Mouse (Mus musculus): ENCODE measurements around the gene Cldn10. TPM values are rescaled to one million over a fixed set of nuclear protein-coding genes. Genes with fewer than 3 reads are reported as not detected.

Gene Cldn10
- total RNA-seq, 2 experiments from 2014 or later = 0.29 to 0.41 TPM

GRCm38 (mm10) chr14:118903397-118903796, 115.7 kb downstream of the Cldn10 start:
- intact Hi-C loops (cut with DNase I) = no loop called here
- DNase-seq = no peak

- intact Hi-C loops (cut with DNase I) = no loop called here
These were observed 116.3 kb downstream of the Cldn10 start for GRCm38 (mm10) chr14:118903867-118904562.

GRCm38 (mm10) chr14:118907592-118907991, 119.9 kb downstream of the Cldn10 start:
- DNase-seq = no peak
- intact Hi-C loops (cut with DNase I) = no loop called here

More at GRCm38 (mm10) chr14:118903867-118904562, 116.3 kb downstream of the Cldn10 start:
- DNase-seq = no peak

DNA sequence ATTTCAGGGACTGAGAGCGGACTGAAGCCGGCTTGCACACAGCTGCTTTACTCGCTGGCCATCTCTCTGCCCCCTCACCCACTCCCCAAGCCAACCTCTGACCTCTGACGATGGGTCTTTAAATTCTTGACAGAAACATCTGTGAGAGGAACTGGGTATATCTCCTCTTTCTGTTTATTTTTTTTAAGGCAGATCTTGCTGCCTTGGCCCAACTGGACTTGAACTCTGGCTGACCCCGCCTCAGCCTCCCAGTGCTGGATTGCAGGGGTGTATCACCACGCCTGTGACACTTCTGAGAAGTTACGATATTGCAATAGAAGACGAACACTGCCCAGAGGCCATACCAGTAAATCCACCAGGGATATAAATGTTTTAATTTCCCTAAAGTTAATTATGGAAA, 122.2 kb downstream of the Cldn10 start:
- DNase-seq = peak; percentile 28 to 42
- intact Hi-C loops (cut with DNase I) = loop anchor here (5.0 kb wide), 2 partner anchors 77 to 117 kb away; no protein-coding TSS in a partner anchor

DNA sequence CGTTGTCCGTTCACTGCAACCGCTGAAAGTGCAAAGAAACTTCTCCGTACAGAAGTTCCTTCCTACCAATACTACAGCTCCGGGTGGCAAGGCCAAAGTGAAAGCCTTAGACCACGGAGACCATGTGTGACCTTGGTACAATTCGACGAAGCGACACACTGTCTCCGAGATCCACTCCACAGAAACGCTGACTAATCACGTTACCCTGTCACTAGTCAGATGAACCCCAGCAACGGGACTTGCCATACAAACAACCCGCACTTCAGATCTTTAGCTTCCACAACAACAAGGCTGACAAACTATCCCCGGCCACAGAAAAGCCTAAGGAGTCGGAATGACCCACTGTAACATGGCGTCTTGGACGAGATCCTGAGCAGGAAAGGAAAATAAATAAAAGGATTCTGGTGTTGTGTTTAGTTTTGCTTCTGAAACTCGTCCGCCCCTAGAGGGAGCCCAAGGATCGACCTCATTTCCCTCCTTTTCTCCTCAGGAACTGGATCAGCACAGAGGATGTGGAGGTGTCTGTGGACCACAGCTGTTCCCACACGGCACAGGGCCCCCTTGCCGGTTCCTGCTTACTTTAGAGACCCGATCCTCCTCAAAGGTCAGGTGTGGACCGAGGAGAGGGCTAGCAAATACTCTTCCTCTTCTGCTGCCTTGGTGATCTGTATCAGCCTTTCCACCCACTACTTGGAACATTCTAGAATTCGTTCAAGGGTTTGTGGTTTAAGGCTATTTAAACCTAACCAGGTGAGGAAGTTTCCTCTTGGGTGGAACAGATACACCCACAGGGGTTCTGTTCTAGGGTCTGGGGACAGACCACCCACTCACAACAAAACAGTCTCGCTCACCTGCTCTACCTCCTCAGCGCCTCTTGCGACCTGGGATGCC, 122.9 kb downstream of the Cldn10 start:
- intact Hi-C loops (cut with DNase I) = loop anchor here (5.0 kb wide), 2 partner anchors 77 to 117 kb away; no protein-coding TSS in a partner anchor
- peak; percentile 74 to 80 for DNase-seq

DNA sequence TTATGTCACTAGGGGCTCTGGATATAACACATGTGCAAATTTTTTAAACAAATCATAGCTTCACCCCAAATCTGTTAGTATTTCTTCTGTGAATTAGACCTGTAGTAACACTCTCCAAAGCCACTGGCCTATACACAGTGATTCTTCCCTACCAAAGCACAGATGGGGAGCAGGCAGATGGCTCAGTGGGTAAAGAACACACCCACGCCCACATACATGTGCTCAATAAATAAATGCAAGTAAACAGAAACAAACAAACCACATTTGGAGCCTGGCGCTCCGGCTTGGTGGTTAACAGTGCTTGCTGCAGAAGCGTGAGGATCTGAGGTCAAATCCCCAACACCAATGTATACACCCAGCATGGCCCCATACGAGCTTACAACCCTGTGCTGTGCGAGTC, 123.8 kb downstream of the Cldn10 start:
- DNase-seq = no peak
- intact Hi-C loops (cut with DNase I) = loop anchor here (5.0 kb wide), 2 partner anchors 76 to 116 kb away; no protein-coding TSS in a partner anchor

DNA sequence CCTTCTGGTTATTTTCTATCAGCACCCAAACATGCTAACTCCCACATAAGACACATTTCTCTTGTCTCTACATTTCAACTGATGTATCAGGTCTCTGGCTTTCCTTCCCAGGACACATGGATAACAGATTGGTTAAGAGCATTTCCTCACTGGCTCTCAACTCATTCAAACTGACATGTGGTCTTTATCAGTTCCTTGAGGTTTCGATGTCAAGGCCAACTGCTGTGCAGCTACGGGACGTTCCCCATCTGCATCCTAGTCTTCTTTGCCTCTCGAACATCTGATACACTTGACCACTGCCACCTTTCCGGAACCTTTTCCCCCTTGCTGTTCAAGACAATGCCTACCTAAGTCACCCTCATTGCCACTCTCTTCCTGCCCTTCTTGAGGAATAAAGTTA, 125.9 kb downstream of the Cldn10 start:
- no peak for DNase-seq
- intact Hi-C loops (cut with DNase I) = loop anchor here (5.0 kb wide), 2 partner anchors 74 to 114 kb away; no protein-coding TSS in a partner anchor

DNA sequence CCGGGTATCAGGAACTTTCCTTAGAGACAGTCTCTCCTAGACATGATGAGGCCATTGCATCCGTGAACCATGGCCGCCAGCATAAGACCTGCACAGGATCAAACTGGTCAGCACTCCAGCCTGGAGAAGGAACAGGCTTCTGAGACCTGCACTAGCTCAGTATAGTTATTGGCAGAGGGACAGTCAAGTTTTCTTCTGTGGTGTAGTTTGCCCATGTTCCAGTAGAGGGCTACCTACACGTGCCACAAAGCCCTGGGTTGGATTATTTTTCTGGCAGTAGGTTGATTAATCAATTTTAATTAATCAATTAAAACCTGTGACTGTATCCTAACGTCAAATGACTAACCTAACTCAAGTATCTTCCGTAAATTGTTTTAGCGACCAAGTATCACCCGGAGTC, 131.3 kb downstream of the Cldn10 start:
- intact Hi-C loops (cut with DNase I) = loop anchor here (5.0 kb wide), 1 partner anchor 48 kb away; no protein-coding TSS in a partner anchor
- DNase-seq = peak; percentile 9 to 36

DNA sequence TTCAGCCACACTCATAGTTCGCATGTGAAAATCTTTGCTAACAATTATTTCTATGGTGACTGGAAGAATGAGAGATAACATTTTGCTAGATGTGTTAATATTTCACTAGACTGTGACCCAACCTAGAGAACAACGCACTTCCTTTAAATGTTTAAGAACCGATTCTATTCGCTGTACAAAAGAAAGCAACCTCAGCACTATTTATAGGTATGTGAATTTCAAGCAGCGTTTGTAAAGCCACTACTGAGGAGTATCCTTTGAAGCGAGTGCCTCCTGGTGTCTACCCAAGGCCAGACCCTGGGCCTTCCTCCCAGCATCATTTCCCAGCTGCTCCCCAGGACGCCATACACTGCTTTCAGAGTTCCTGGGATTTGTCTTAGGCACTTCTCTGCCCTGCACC, 132.9 kb downstream of the Cldn10 start:
- DNase-seq = no peak
- intact Hi-C loops (cut with DNase I) = no loop called here

GRCm38 (mm10) chr14:118922251-118922650, 134.5 kb downstream of the Cldn10 start:
- no peak for DNase-seq
- intact Hi-C loops (cut with DNase I) = no loop called here

- DNase-seq = peak in 1 of 2 experiments; percentile 37
- intact Hi-C loops (cut with DNase I) = no loop called here
These were observed 135.0 kb downstream of the Cldn10 start for GRCm38 (mm10) chr14:118922667-118923184.

Other genes with a start within 250 kb of the Cldn10 start
- 1 to 10 TPM; 9.6 to 9.9 TPM for gene Abcc4, start 81.7 kb upstream of the Cldn10 start, total RNA-seq (2021)
- 1 to 10 TPM; 3.0 to 4.1 TPM for gene Dzip1, start 137.6 kb downstream of the Cldn10 start, total RNA-seq (2021)
- 10 to 100 TPM; 26.2 to 28.5 TPM for gene Dnajc3, start 150.1 kb downstream of the Cldn10 start, total RNA-seq (2021)